Mouse (Mus musculus): Measurements from ENCODE around the gene Sppl2b.

Sppl2b gene

GRCm38 (mm10) chr10:80831136-80831535 is 23.9 kb upstream of the Sppl2b start:
- H3K36me3 ChIP-seq (ENCODE audit: control insufficient read depth, insufficient read depth, low read length, poor library complexity, severe bottlenecking): peaks cover 2% of the 10 kb centered on the region; the same call in 1 of the 2 replicates
- H3K27me3 ChIP-seq (ENCODE audit: control insufficient read depth, insufficient read depth, low read length, poor library complexity, severe bottlenecking): no peaks in the 10 kb centered on the region
- DNase-seq (ENCODE audit: low read depth, low spot score): peak; percentile 54

GRCm38 (mm10) chr10:80832818-80833217 is 22.3 kb upstream of the Sppl2b start:
- Histone ChIP-seq H3K36me3 (ENCODE audit: control insufficient read depth, insufficient read depth, low read length, poor library complexity, severe bottlenecking) (peaks cover 2% of the 10 kb centered on the region; the same call in 1 of the 2 replicates), H3K27me3 (ENCODE audit: control insufficient read depth, insufficient read depth, low read length, poor library complexity, severe bottlenecking) (no peaks in the 10 kb centered on the region)
- no peak for DNase-seq (ENCODE audit: low read depth, low spot score)

GRCm38 (mm10) chr10:80835617-80836016 is 19.5 kb upstream of the Sppl2b start:
- H3K27me3 ChIP-seq (ENCODE audit: control insufficient read depth, insufficient read depth, low read length, poor library complexity, severe bottlenecking): no peaks in the 10 kb centered on the region; the same call in 1 of the 2 replicates
- no peaks in the 10 kb centered on the region for H3K36me3 ChIP-seq (ENCODE audit: control insufficient read depth, insufficient read depth, low read length, poor library complexity, severe bottlenecking)
- DNase-seq (ENCODE audit: low read depth, low spot score): no peak

GRCm38 (mm10) chr10:80836949-80837379 is 18.1 kb upstream of the Sppl2b start:
- no peaks in the 10 kb centered on the region for H3K36me3 ChIP-seq (ENCODE audit: control insufficient read depth, insufficient read depth, low read length, poor library complexity, severe bottlenecking)
- DNase-seq (ENCODE audit: low read depth, low spot score): no peak
- no peaks in the 10 kb centered on the region; the same call in 1 of the 2 replicates for H3K27me3 ChIP-seq (ENCODE audit: control insufficient read depth, insufficient read depth, low read length, poor library complexity, severe bottlenecking)

- H3K36me3 ChIP-seq (ENCODE audit: control insufficient read depth, insufficient read depth, low read length, poor library complexity, severe bottlenecking): no peaks in the 10 kb centered on the region
- H3K27me3 ChIP-seq (ENCODE audit: control insufficient read depth, insufficient read depth, low read length, poor library complexity, severe bottlenecking): no peaks in the 10 kb centered on the region; the same call in 1 of the 2 replicates
- DNase-seq (ENCODE audit: low read depth, low spot score): no peak
Observed at GRCm38 (mm10) chr10:80837827-80838226, 17.2 kb upstream of the Sppl2b start.

GRCm38 (mm10) chr10:80838346-80838912 is 16.6 kb upstream of the Sppl2b start:
- DNase-seq (ENCODE audit: low read depth, low spot score): no peak
- no peaks in the 10 kb centered on the region; the same call in 1 of the 2 replicates for H3K27me3 ChIP-seq (ENCODE audit: control insufficient read depth, insufficient read depth, low read length, poor library complexity, severe bottlenecking)
- no peaks in the 10 kb centered on the region for H3K36me3 ChIP-seq (ENCODE audit: control insufficient read depth, insufficient read depth, low read length, poor library complexity, severe bottlenecking)

GRCm38 (mm10) chr10:80839848-80840247 is 15.2 kb upstream of the Sppl2b start:
- H3K27me3 ChIP-seq (ENCODE audit: control insufficient read depth, insufficient read depth, low read length, poor library complexity, severe bottlenecking): no peaks in the 10 kb centered on the region; the same call in 1 of the 2 replicates
- H3K36me3 ChIP-seq (ENCODE audit: control insufficient read depth, insufficient read depth, low read length, poor library complexity, severe bottlenecking): no peaks in the 10 kb centered on the region
- DNase-seq (ENCODE audit: low read depth, low spot score): no peak

GRCm38 (mm10) chr10:80841685-80842084 is 13.4 kb upstream of the Sppl2b start:
- no peak for DNase-seq (ENCODE audit: low read depth, low spot score)
- no peaks in the 10 kb centered on the region for H3K36me3 ChIP-seq (ENCODE audit: control insufficient read depth, insufficient read depth, low read length, poor library complexity, severe bottlenecking)
- H3K27me3 ChIP-seq (ENCODE audit: control insufficient read depth, insufficient read depth, low read length, poor library complexity, severe bottlenecking): no peaks in the 10 kb centered on the region; the same call in 1 of the 2 replicates

- DNase-seq (ENCODE audit: low read depth, low spot score): no peak
- Histone ChIP-seq H3K27me3 (ENCODE audit: control insufficient read depth, insufficient read depth, low read length, poor library complexity, severe bottlenecking) (no peaks in the 10 kb centered on the region; the same call in 1 of the 2 replicates), H3K36me3 (ENCODE audit: control insufficient read depth, insufficient read depth, low read length, poor library complexity, severe bottlenecking) (no peaks in the 10 kb centered on the region)
Observed at GRCm38 (mm10) chr10:80842334-80842733, 12.7 kb upstream of the Sppl2b start.

- no peak for DNase-seq (ENCODE audit: low read depth, low spot score)
- Histone ChIP-seq H3K36me3 (ENCODE audit: control insufficient read depth, insufficient read depth, low read length, poor library complexity, severe bottlenecking) (no peaks in the 10 kb centered on the region), H3K27me3 (ENCODE audit: control insufficient read depth, insufficient read depth, low read length, poor library complexity, severe bottlenecking) (no peaks in the 10 kb centered on the region; the same call in 1 of the 2 replicates)
Observed at GRCm38 (mm10) chr10:80843087-80843930, 11.8 kb upstream of the Sppl2b start.

- no peak for DNase-seq (ENCODE audit: low read depth, low spot score)
- Histone ChIP-seq H3K36me3 (ENCODE audit: control insufficient read depth, insufficient read depth, low read length, poor library complexity, severe bottlenecking) (no peaks in the 10 kb centered on the region), H3K27me3 (ENCODE audit: control insufficient read depth, insufficient read depth, low read length, poor library complexity, severe bottlenecking) (no peaks in the 10 kb centered on the region)
Observed at GRCm38 (mm10) chr10:80843931-80844547, 11.0 kb upstream of the Sppl2b start, which contains the start of gene Lingo3. Gene Lingo3 (minus strand): TSS chr10:80844039.

GRCm38 (mm10) chr10:80845055-80845693 is 9.9 kb upstream of the Sppl2b start:
- H3K36me3 ChIP-seq (ENCODE audit: control insufficient read depth, insufficient read depth, low read length, poor library complexity, severe bottlenecking): no peaks in the 10 kb centered on the region
- no peaks in the 10 kb centered on the region for H3K27me3 ChIP-seq (ENCODE audit: control insufficient read depth, insufficient read depth, low read length, poor library complexity, severe bottlenecking)
- DNase-seq (ENCODE audit: low read depth, low spot score): no peak

GRCm38 (mm10) chr10:80845732-80846131 is 9.3 kb upstream of the Sppl2b start:
- no peaks in the 10 kb centered on the region for H3K36me3 ChIP-seq (ENCODE audit: control insufficient read depth, insufficient read depth, low read length, poor library complexity, severe bottlenecking)
- no peaks in the 10 kb centered on the region for H3K27me3 ChIP-seq (ENCODE audit: control insufficient read depth, insufficient read depth, low read length, poor library complexity, severe bottlenecking)
- no peak for DNase-seq (ENCODE audit: low read depth, low spot score)

GRCm38 (mm10) chr10:80848571-80848970 is 6.5 kb upstream of the Sppl2b start:
- H3K36me3 ChIP-seq (ENCODE audit: control insufficient read depth, insufficient read depth, low read length, poor library complexity, severe bottlenecking): peaks cover 1% of the 10 kb centered on the region; the same call in 1 of the 2 replicates
- DNase-seq (ENCODE audit: low read depth, low spot score): peak; percentile 81
- no peaks in the 10 kb centered on the region for H3K27me3 ChIP-seq (ENCODE audit: control insufficient read depth, insufficient read depth, low read length, poor library complexity, severe bottlenecking)
